Comparison of ENCODE assay signal across 10 mouse cellular contexts in genomic region chr13:106941211-106941976, GRCm38 (mm10). TPM values are rescaled to one million over a fixed set of nuclear protein-coding genes. Genes with fewer than 3 reads are reported as not detected.
DNase-seq lines count a peak whose midpoint lies in the region; ATAC-seq lines count a peak whose summit lies in the region.
"Had no signal": no experiment of that assay in that cellular context is flagged by ENCODE, and none has a peak within 500 bp of the region (broad histone marks: within the 10 kb centered on the region; RNA-seq: fewer than 3 reads in every experiment).

No protein-coding gene starts in this region.

- no peaks in the 10 kb centered on the region for H3K27me3 ChIP-seq in liver, embryonic 11.5 days (replicated peaks; ENCODE audit: control insufficient read depth, insufficient read depth, low read length)
- H3K27me3 ChIP-seq in hindbrain, embryonic 14.5 days (ENCODE audit: control insufficient read depth, insufficient read depth, low read length): no peaks in the 10 kb centered on the region
- H3K27me3 ChIP-seq: kidney, embryonic 15.5 days; neural tube, embryonic 12.5 days had no signal

- no peak overlapping the region for H3K27ac ChIP-seq in liver, embryonic 11.5 days (ENCODE audit: low read depth, low read length)
- H3K27ac ChIP-seq in hindbrain, embryonic 14.5 days: no peak overlapping the region
- H3K27ac ChIP-seq: kidney, embryonic 15.5 days; neural tube, embryonic 12.5 days had no signal

- no peaks in the 10 kb centered on the region for H3K9me3 ChIP-seq in liver, embryonic 11.5 days (ENCODE audit: control insufficient read depth, low read length)
- H3K9me3 ChIP-seq in hindbrain, embryonic 14.5 days (ENCODE audit: control insufficient read depth, low read length): no peaks in the 10 kb centered on the region
- H3K9me3 ChIP-seq: kidney, embryonic 15.5 days; neural tube, embryonic 12.5 days had no signal

- DNase-seq in liver, embryonic 11.5 days (ENCODE audit: low spot score): no peak
- no peak for DNase-seq in liver
- DNase-seq in embryo, embryonic 10.5 days (ENCODE audit: low spot score): peak; percentile 77
- DNase-seq in hindbrain, embryonic 14.5 days (ENCODE audit: low spot score): no peak
- peak; percentile 69 for DNase-seq in retina, embryonic 14.5 days (ENCODE audit: low spot score)
- DNase-seq in ovary, adult 18-20 months (ENCODE audit: low spot score): no peak
- DNase-seq in cerebellum, adult 9-11 months: no peak
- DNase-seq in left cerebral cortex, postnatal 36 days (ENCODE audit: low spot score in 2 of 2): no peak

- no peaks in the 10 kb centered on the region for H3K36me3 ChIP-seq in liver, embryonic 11.5 days (ENCODE audit: control insufficient read depth, insufficient read depth, low read length)
- no peaks in the 10 kb centered on the region for H3K36me3 ChIP-seq in hindbrain, embryonic 14.5 days (replicated peaks; ENCODE audit: control insufficient read depth, insufficient read depth)
- H3K36me3 ChIP-seq: kidney, embryonic 15.5 days; neural tube, embryonic 12.5 days had no signal

- H3K4me3 ChIP-seq in liver, embryonic 11.5 days (ENCODE audit: low read depth, low read length): peak overlapping the region; percentile 21; the same call in 1 of the 2 replicates
- peak overlapping the region; percentile 14 for H3K4me3 ChIP-seq in hindbrain, embryonic 14.5 days (replicated peaks; ENCODE audit: low read length)
- H3K4me3 ChIP-seq: kidney, embryonic 15.5 days; neural tube, embryonic 12.5 days had no signal

- intact Hi-C loops in left cerebral cortex, postnatal 36 days (cut with DNase I): no loop called here

- WGBS in liver, embryonic 11.5 days: 33% methylated on average over 7 of the region's 7 CpGs
- WGBS in hindbrain, embryonic 14.5 days: 19% methylated on average over 7 of the region's 7 CpGs

- peak overlapping the region; percentile 35 for H3K4me2 ChIP-seq in liver, embryonic 11.5 days
- H3K4me2 ChIP-seq in hindbrain, embryonic 14.5 days (replicated peaks): peak overlapping the region; percentile 25
- H3K4me2 ChIP-seq: kidney, embryonic 15.5 days; neural tube, embryonic 12.5 days had no signal

- no peak overlapping the region for H3K9ac ChIP-seq in liver, embryonic 11.5 days (ENCODE audit: low read depth, low read length)
- no peak overlapping the region for H3K9ac ChIP-seq in hindbrain, embryonic 14.5 days
- H3K9ac ChIP-seq: kidney, embryonic 15.5 days; neural tube, embryonic 12.5 days had no signal

- no peaks in the 10 kb centered on the region; the same call in 1 of the 2 replicates for H3K4me1 ChIP-seq in liver, embryonic 11.5 days (replicated peaks; ENCODE audit: control insufficient read depth, insufficient read depth, low read length)
- H3K4me1 ChIP-seq in hindbrain, embryonic 14.5 days (replicated peaks; ENCODE audit: control insufficient read depth, insufficient read depth, low read length): no peaks in the 10 kb centered on the region
- H3K4me1 ChIP-seq: neural tube, embryonic 12.5 days had no signal

- no peak for ATAC-seq in liver, embryonic 11.5 days (replicated peaks; ENCODE audit: low FRiP score)
- ATAC-seq in hindbrain, embryonic 14.5 days (ENCODE audit: low FRiP score): no peak

RNA-seq across cellular contexts. Expression of gene Ipo11, which starts 4.6 kb away (rescaled TPM):
- polyA plus RNA-seq in liver, embryonic 11.5 days (2014; fragmentation: Nextera tagmentation; extraction: Ambion mirVana): 82.3 and 93.3 TPM in 2 replicates
- 45.0 and 46.2 TPM in 2 replicates for polyA plus RNA-seq in hindbrain, embryonic 14.5 days (2014; fragmentation: Nextera tagmentation; extraction: Ambion mirVana)
- 10 to 100 TPM; 52.2 to 58.7 TPM for total RNA-seq in left cerebral cortex, postnatal 36 days (2021)

RNA-seq across cellular contexts. Expression of gene Dimt1, which starts 5.5 kb away (rescaled TPM):
- polyA plus RNA-seq in liver, embryonic 11.5 days (2014; fragmentation: Nextera tagmentation; extraction: Ambion mirVana): 47.2 and 51.1 TPM in 2 replicates
- 42.4 and 42.6 TPM in 2 replicates for polyA plus RNA-seq in hindbrain, embryonic 14.5 days (2014; fragmentation: Nextera tagmentation; extraction: Ambion mirVana)
- 10 to 100 TPM; 16.2 to 21.3 TPM for total RNA-seq in left cerebral cortex, postnatal 36 days (2021)

Comparison
In these comparisons a context has a peak if more than half of its experiments do, and no peak if none do; other contexts are left out.
1. DNase-seq: peak in embryo, embryonic 10.5 days (single experiment) and retina, embryonic 14.5 days (single experiment); none in liver, embryonic 11.5 days (single experiment), liver (single experiment), hindbrain, embryonic 14.5 days (single experiment), ovary, adult 18-20 months (single experiment), cerebellum, adult 9-11 months (single experiment) and left cerebral cortex, postnatal 36 days (0 of 2).